Mouse (Mus musculus): ENCODE data around the gene Neurog1. TPM values are rescaled to one million over a fixed set of nuclear protein-coding genes. Genes with fewer than 3 reads are reported as not detected.

The Neurog1 gene
- polyA plus RNA-seq, 2 experiments from 2014 or later, result not detected

DNA sequence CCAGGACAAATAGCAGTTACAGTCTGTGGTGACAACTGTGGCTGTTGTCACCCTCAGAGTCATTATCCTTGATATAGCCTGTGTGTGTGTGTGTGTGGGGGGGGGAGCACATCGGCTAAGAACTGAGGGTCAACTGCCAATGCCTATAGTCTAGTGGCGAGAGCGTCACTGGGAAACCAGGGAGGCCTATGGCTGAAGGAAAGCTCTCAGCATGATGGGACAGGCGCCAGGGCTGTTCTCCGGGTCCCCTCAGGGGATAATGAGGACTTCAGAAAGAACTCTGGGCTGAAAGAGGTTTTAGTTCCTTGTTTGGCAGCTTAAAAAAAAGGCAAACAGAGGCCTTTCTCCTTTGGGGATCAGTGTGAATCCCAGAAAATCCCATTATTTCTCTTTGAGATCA lies 37.3 kb downstream of the Neurog1 start:
- no peak for ATAC-seq

DNA sequence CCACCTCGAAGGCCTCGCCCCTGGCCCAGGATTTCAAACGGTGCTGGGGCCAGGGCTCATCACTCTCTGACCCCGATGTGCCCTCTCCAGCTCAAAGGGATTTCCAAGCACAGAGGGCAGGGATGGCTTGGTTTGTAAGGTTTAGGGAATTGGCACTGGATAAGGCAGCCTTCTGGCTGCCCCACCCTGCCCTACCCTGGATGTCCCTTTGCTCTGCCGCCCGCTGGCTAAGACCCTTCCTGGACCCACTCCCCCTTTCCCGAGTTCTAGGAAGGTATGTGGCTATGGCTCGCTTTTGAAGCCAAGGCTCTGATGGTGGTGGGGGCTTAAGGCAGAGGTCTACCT lies 42.9 kb downstream of the Neurog1 start:
- ATAC-seq, result no peak

DNA sequence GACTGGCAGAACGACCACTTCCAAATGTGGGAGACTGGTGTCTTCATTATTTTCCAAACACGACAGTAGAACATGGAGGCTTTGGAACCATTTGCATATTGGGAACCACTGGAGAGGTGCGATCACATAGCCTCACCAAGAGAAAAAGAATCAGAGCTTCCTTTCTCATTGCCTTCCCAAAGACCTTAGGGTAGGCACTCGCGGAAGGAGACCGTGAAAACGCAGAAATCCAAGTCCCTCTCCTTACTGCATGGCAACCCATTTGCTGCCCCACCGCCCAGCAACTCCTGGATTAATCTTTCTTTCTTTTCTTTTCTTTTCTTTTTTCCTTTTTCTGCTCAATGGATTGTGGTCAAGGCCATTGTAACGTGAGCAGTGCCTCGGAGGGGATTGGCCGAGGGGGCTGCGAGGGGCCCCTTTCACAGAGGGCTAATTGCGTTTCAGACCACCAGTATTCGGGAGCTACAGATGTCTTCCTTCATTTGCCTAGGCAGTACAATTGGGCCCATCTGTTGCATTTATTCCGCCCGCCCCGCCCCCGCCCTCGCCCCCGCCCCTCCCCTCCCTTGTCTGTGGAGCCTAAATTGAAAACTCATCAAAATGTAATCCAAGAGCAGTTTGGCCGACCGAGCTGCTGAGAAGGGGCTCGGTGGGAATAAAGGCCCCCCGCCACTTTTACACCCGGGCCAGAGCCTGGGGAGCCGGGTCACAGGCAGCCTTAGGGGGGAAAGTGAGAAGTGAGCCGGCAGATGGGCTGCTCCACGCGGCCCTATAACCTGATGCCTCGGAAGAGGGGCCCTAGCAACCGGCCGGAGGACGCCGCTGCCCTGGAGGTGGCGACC lies 43.5 kb downstream of the Neurog1 start:
- ATAC-seq, result no peak

Other genes starting within 250 kb of the Neurog1 start
- gene H2afy, start 115.8 kb downstream of the Neurog1 start, polyA plus RNA-seq (2017; shearing (Covaris generic)), result 100 to 1,000 TPM; 121 to 136 TPM
- gene Tifab, start 73.3 kb downstream of the Neurog1 start, polyA plus RNA-seq (2017; shearing (Covaris generic)), result under 1 TPM in 1 of 2 experiments, not detected in 1; 0.28 TPM
- not detected for gene Cxcl14, start 44.4 kb upstream of the Neurog1 start, polyA plus RNA-seq (2017; shearing (Covaris generic))
- gene Gm3045, start 174.4 kb upstream of the Neurog1 start, polyA plus RNA-seq (2017; shearing (Covaris generic)), result not detected
- not detected for gene Slc25a48, start 186.2 kb upstream of the Neurog1 start, polyA plus RNA-seq (2017; shearing (Covaris generic))
- gene Il9, start 230.1 kb upstream of the Neurog1 start, polyA plus RNA-seq (2017; shearing (Covaris generic)), result not detected